Mouse (Mus musculus): ENCODE results near the gene Tbc1d2b. TPM values are rescaled to one million over a fixed set of nuclear protein-coding genes. Genes with fewer than 3 reads are reported as not detected.

The Tbc1d2b gene
- polyA plus RNA-seq, 1 experiment from 2014 or later = 6.9 TPM

- no peak overlapping the region for H3K4me3 ChIP-seq (replicated peaks; ENCODE audit: low read depth, low read length)
- no peaks in the 10 kb centered on the region for H3K4me1 ChIP-seq (ENCODE audit: control insufficient read depth, insufficient read depth, low read length)
- no peaks in the 10 kb centered on the region for H3K9me3 ChIP-seq (ENCODE audit: control insufficient read depth, low read length)
- no peak for ATAC-seq (ENCODE audit: low FRiP score, low TSS enrichment)
- no peak for DNase-seq
- H3K27ac ChIP-seq (replicated peaks; ENCODE audit: low read depth, low read length) = no peak overlapping the region
- H3K9ac ChIP-seq (replicated peaks; ENCODE audit: low read length) = no peak overlapping the region
- no peaks in the 10 kb centered on the region for H3K27me3 ChIP-seq (ENCODE audit: control insufficient read depth, insufficient read depth, low read length)
- H3K4me2 ChIP-seq (ENCODE audit: low read length) = no peak overlapping the region
- H3K36me3 ChIP-seq (ENCODE audit: control insufficient read depth, insufficient read depth, low read length) = peaks cover 15% of the 10 kb centered on the region
- 89% methylated on average over 3 of the region's 3 CpGs for WGBS
Observed at GRCm38 (mm10) chr9:90213127-90213526, 57.5 kb downstream of the Tbc1d2b start.

- H3K4me2 ChIP-seq (ENCODE audit: low read length) = no peak overlapping the region
- DNase-seq (no peak), ATAC-seq (ENCODE audit: low FRiP score, low TSS enrichment) (no peak)
- H3K4me1 ChIP-seq (ENCODE audit: control insufficient read depth, insufficient read depth, low read length) = no peaks in the 10 kb centered on the region
- no peak overlapping the region for H3K27ac ChIP-seq (replicated peaks; ENCODE audit: low read depth, low read length)
- H3K4me3 ChIP-seq (replicated peaks; ENCODE audit: low read depth, low read length) = no peak overlapping the region
- H3K9ac ChIP-seq (replicated peaks; ENCODE audit: low read length) = no peak overlapping the region
- no peaks in the 10 kb centered on the region for H3K9me3 ChIP-seq (ENCODE audit: control insufficient read depth, low read length)
- no peaks in the 10 kb centered on the region for H3K27me3 ChIP-seq (ENCODE audit: control insufficient read depth, insufficient read depth, low read length)
- peaks cover 15% of the 10 kb centered on the region for H3K36me3 ChIP-seq (ENCODE audit: control insufficient read depth, insufficient read depth, low read length)
- WGBS = 90% methylated on average over 6 of the region's 6 CpGs
Observed at GRCm38 (mm10) chr9:90208655-90209054, 61.9 kb downstream of the Tbc1d2b start.

GRCm38 (mm10) chr9:90207808-90208207 is 62.8 kb downstream of the Tbc1d2b start:
- H3K9me3 ChIP-seq (ENCODE audit: control insufficient read depth, low read length) = no peaks in the 10 kb centered on the region
- DNase-seq = no peak
- WGBS = 92% methylated on average over 8 of the region's 8 CpGs
- H3K36me3 ChIP-seq (ENCODE audit: control insufficient read depth, insufficient read depth, low read length) = peaks cover 16% of the 10 kb centered on the region; the same call in 1 of the 2 replicates
- ATAC-seq (ENCODE audit: low FRiP score, low TSS enrichment) = no peak
- H3K27me3 ChIP-seq (ENCODE audit: control insufficient read depth, insufficient read depth, low read length) = no peaks in the 10 kb centered on the region
- no peak overlapping the region for H3K9ac ChIP-seq (replicated peaks; ENCODE audit: low read length)
- no peaks in the 10 kb centered on the region for H3K4me1 ChIP-seq (ENCODE audit: control insufficient read depth, insufficient read depth, low read length)
- H3K27ac ChIP-seq (replicated peaks; ENCODE audit: low read depth, low read length) = no peak overlapping the region
- no peak overlapping the region for H3K4me2 ChIP-seq (ENCODE audit: low read length)
- H3K4me3 ChIP-seq (replicated peaks; ENCODE audit: low read depth, low read length) = no peak overlapping the region

GRCm38 (mm10) chr9:90206500-90206899 is 64.1 kb downstream of the Tbc1d2b start:
- peak; percentile 88 for DNase-seq
- H3K4me1 ChIP-seq (ENCODE audit: control insufficient read depth, insufficient read depth, low read length) = no peaks in the 10 kb centered on the region
- H3K36me3 ChIP-seq (ENCODE audit: control insufficient read depth, insufficient read depth, low read length) = peaks cover 24% of the 10 kb centered on the region
- no peak overlapping the region for H3K4me3 ChIP-seq (replicated peaks; ENCODE audit: low read depth, low read length)
- no peaks in the 10 kb centered on the region for H3K9me3 ChIP-seq (ENCODE audit: control insufficient read depth, low read length)
- H3K27me3 ChIP-seq (ENCODE audit: control insufficient read depth, insufficient read depth, low read length) = no peaks in the 10 kb centered on the region
- peak; percentile 56; the same call in 1 of the 2 replicates for ATAC-seq (ENCODE audit: low FRiP score, low TSS enrichment)
- WGBS = 46% methylated on average over 2 of the region's 2 CpGs
- H3K9ac ChIP-seq (replicated peaks; ENCODE audit: low read length) = no peak overlapping the region
- no peak overlapping the region for H3K27ac ChIP-seq (replicated peaks; ENCODE audit: low read depth, low read length)
- H3K4me2 ChIP-seq (ENCODE audit: low read length) = no peak overlapping the region

- no peak overlapping the region for H3K27ac ChIP-seq (replicated peaks; ENCODE audit: low read depth, low read length)
- 61% methylated on average over 8 of the region's 8 CpGs for WGBS
- H3K4me2 ChIP-seq (ENCODE audit: low read length) = no peak overlapping the region
- DNase-seq (peak; percentile 42), ATAC-seq (ENCODE audit: low FRiP score, low TSS enrichment) (no peak)
- no peak overlapping the region for H3K9ac ChIP-seq (replicated peaks; ENCODE audit: low read length)
- H3K4me3 ChIP-seq (replicated peaks; ENCODE audit: low read depth, low read length) = no peak overlapping the region
- peaks cover 38% of the 10 kb centered on the region for H3K36me3 ChIP-seq (ENCODE audit: control insufficient read depth, insufficient read depth, low read length)
- no peaks in the 10 kb centered on the region for H3K27me3 ChIP-seq (ENCODE audit: control insufficient read depth, insufficient read depth, low read length)
- H3K4me1 ChIP-seq (ENCODE audit: control insufficient read depth, insufficient read depth, low read length) = no peaks in the 10 kb centered on the region
- no peaks in the 10 kb centered on the region for H3K9me3 ChIP-seq (ENCODE audit: control insufficient read depth, low read length)
Observed at GRCm38 (mm10) chr9:90204396-90204915, 66.1 kb downstream of the Tbc1d2b start.

GRCm38 (mm10) chr9:90203233-90203632 is 67.4 kb downstream of the Tbc1d2b start:
- DNase-seq (no peak), ATAC-seq (ENCODE audit: low FRiP score, low TSS enrichment) (no peak)
- Histone ChIP-seq H3K4me2 (ENCODE audit: low read length) (no peak overlapping the region), H3K27me3 (ENCODE audit: control insufficient read depth, insufficient read depth, low read length) (no peaks in the 10 kb centered on the region), H3K9ac (replicated peaks; ENCODE audit: low read length) (no peak overlapping the region), H3K4me3 (replicated peaks; ENCODE audit: low read depth, low read length) (no peak overlapping the region), H3K4me1 (ENCODE audit: control insufficient read depth, insufficient read depth, low read length) (no peaks in the 10 kb centered on the region), H3K36me3 (ENCODE audit: control insufficient read depth, insufficient read depth, low read length) (peaks cover 40% of the 10 kb centered on the region), H3K27ac (replicated peaks; ENCODE audit: low read depth, low read length) (no peak overlapping the region), H3K9me3 (ENCODE audit: control insufficient read depth, low read length) (no peaks in the 10 kb centered on the region)
- 86% methylated on average over 5 of the region's 5 CpGs for WGBS

GRCm38 (mm10) chr9:90201541-90201940 is 69.1 kb downstream of the Tbc1d2b start:
- 75% methylated on average over 4 of the region's 4 CpGs for WGBS
- Histone ChIP-seq H3K4me2 (ENCODE audit: low read length) (no peak overlapping the region), H3K4me1 (ENCODE audit: control insufficient read depth, insufficient read depth, low read length) (no peaks in the 10 kb centered on the region), H3K4me3 (replicated peaks; ENCODE audit: low read depth, low read length) (no peak overlapping the region), H3K9me3 (ENCODE audit: control insufficient read depth, low read length) (no peaks in the 10 kb centered on the region), H3K27me3 (ENCODE audit: control insufficient read depth, insufficient read depth, low read length) (no peaks in the 10 kb centered on the region), H3K36me3 (ENCODE audit: control insufficient read depth, insufficient read depth, low read length) (peaks cover 46% of the 10 kb centered on the region), H3K9ac (replicated peaks; ENCODE audit: low read length) (no peak overlapping the region), H3K27ac (replicated peaks; ENCODE audit: low read depth, low read length) (no peak overlapping the region)
- DNase-seq (no peak), ATAC-seq (ENCODE audit: low FRiP score, low TSS enrichment) (no peak)

- 81% methylated on average over 7 of the region's 7 CpGs for WGBS
- H3K27me3 ChIP-seq (ENCODE audit: control insufficient read depth, insufficient read depth, low read length) = no peaks in the 10 kb centered on the region
Observed at GRCm38 (mm10) chr9:90201096-90201495, 69.5 kb downstream of the Tbc1d2b start.

GRCm38 (mm10) chr9:90200501-90200900 is 70.1 kb downstream of the Tbc1d2b start:
- ATAC-seq (ENCODE audit: low FRiP score, low TSS enrichment) (no peak), DNase-seq (no peak)
- no peak overlapping the region for H3K27ac ChIP-seq (replicated peaks; ENCODE audit: low read depth, low read length)
- no peak overlapping the region for H3K4me3 ChIP-seq (replicated peaks; ENCODE audit: low read depth, low read length)
- WGBS = 98% methylated on average over 4 of the region's 4 CpGs
- no peak overlapping the region for H3K9ac ChIP-seq (replicated peaks; ENCODE audit: low read length)
- H3K9me3 ChIP-seq (ENCODE audit: control insufficient read depth, low read length) = no peaks in the 10 kb centered on the region
- H3K4me1 ChIP-seq (ENCODE audit: control insufficient read depth, insufficient read depth, low read length) = no peaks in the 10 kb centered on the region
- peaks cover 57% of the 10 kb centered on the region for H3K36me3 ChIP-seq (ENCODE audit: control insufficient read depth, insufficient read depth, low read length)
- H3K27me3 ChIP-seq (ENCODE audit: control insufficient read depth, insufficient read depth, low read length) = no peaks in the 10 kb centered on the region
- H3K4me2 ChIP-seq (ENCODE audit: low read length) = no peak overlapping the region

More at GRCm38 (mm10) chr9:90201096-90201495, 69.5 kb downstream of the Tbc1d2b start:
- no peaks in the 10 kb centered on the region for H3K9me3 ChIP-seq (ENCODE audit: control insufficient read depth, low read length)
- H3K4me1 ChIP-seq (ENCODE audit: control insufficient read depth, insufficient read depth, low read length) = no peaks in the 10 kb centered on the region
- H3K9ac ChIP-seq (replicated peaks; ENCODE audit: low read length) = no peak overlapping the region
- ATAC-seq (ENCODE audit: low FRiP score, low TSS enrichment) (no peak), DNase-seq (no peak)
- H3K36me3 ChIP-seq (ENCODE audit: control insufficient read depth, insufficient read depth, low read length) = peaks cover 51% of the 10 kb centered on the region
- no peak overlapping the region for H3K4me3 ChIP-seq (replicated peaks; ENCODE audit: low read depth, low read length)
- H3K4me2 ChIP-seq (ENCODE audit: low read length) = no peak overlapping the region
- no peak overlapping the region for H3K27ac ChIP-seq (replicated peaks; ENCODE audit: low read depth, low read length)
